Mouse (Mus musculus): ENCODE results near the gene 6030408B16Rik.
"Not testable (repeated sequence)": the region's sequence is repeated elsewhere in the genome, so short reads cannot be mapped to it uniquely, and the experiment has no call there.

Gene 6030408B16Rik

DNA sequence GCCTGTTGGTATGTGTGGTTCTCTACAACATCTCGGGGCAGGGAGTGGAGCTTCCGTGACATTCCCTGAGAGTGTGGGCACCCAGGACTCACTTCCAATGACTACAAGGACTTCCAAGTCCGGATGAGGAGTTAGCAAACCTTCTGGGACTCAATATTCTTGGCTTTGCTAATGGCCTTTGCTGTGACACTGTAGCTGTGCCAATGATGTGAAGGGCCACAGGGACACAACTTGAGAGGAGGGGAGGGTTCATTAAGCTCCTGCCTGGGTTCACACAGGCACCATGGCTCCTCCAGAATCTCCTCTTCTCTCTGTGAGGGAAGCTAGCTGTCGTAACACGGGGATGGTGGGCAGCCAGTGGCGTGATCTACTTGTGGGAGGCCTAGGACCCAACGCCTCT, 29.6 kb downstream of the 6030408B16Rik start:
- DNase-seq, result no peak

- DNase-seq, result no peak
Observed at GRCm38 (mm10) chr15:101323511-101323910, 30.5 kb downstream of the 6030408B16Rik start.

DNA sequence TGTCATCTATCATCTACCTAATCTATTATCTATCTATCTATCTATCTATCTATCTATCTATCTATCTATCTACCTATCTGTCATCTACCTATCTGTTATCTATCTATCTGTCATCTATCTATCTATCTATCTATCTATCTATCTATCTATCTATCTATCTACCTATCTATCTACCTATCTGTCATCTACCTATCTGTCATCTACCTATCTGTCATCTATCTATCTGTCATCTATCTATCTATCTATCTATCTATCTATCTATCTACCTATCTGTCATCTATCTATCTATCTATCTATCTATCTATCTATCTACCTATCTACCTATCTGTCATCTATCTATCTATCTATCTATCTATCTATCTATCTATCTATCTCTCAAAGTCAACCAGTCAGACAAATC, 31.4 kb downstream of the 6030408B16Rik start:
- not testable (repeated sequence) for DNase-seq

DNA sequence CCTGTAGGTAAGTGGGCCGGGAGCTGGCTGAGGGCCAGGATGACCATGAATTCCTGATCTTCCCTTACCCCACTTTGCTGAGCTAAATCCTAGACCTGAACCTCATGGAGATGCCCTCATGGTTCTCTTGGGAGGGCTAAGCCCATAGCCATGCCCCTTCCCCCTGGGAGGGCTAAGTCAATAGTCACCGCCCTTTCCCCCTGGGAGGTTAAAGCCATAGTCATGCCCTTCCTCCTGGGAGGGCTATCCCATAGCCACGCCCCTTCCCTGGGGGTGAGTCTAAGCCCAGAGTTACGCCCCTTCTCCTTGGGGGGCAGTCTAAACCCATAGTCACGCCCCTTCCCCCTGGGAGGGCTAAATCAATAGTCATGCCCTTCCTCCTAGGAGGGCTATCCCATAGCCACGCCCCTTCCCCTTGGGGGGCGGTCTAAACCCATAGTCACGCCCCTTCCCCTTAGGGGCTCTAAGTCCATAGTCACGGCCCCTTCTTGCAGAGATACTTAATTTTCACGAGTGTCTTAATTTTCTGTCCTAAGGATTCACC, 33.1 kb downstream of the 6030408B16Rik start:
- peak; percentile 9 for DNase-seq

GRCm38 (mm10) chr15:101327282-101327681, 34.3 kb downstream of the 6030408B16Rik start:
- peak; percentile 49 for DNase-seq

- DNase-seq, result no peak
Observed at GRCm38 (mm10) chr15:101328876-101329563, 36.0 kb downstream of the 6030408B16Rik start.

GRCm38 (mm10) chr15:101329564-101329892, 36.5 kb downstream of the 6030408B16Rik start:
- DNase-seq, result no peak

DNA sequence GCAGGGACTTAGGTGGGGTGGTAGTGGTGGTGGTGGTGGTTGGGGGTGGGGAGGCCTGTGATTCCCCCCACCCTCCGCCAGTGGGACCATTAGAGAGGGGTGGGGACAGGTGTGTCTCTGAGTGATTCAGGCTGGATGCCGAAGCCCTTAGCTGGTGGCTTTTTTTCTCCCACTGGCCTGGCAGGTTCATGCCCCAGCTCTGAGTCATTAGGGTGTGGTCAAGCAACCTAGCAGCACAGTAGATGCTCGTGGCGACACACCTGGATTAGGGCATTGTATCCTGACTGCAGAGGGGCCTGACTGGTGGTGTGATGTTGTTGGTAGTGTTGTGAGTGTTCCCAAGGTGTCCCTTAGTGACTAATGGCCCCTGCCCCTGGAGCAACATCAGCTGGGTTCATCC, 38.1 kb downstream of the 6030408B16Rik start:
- no peak for DNase-seq

DNA sequence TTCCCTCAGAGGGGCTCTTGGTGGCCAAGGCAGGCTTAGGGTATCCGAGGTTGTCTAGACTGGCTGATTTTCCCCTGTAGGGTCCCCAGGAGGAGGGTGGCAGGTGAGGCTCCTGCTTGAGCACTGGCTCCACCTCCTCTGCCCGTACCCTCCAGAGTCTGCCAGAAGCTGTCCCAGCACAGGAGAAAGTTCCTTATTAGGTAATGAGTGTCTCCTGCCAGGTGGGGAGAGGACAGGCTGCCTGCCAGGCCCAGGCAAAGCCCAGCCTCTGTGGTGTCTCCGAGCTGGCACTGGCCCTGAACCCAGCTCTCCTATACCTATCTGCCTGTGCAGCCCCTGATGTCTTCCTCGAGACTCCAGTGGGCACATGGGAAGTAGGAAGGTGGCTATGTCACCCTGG, 39.4 kb downstream of the 6030408B16Rik start:
- DNase-seq, result no peak

DNA sequence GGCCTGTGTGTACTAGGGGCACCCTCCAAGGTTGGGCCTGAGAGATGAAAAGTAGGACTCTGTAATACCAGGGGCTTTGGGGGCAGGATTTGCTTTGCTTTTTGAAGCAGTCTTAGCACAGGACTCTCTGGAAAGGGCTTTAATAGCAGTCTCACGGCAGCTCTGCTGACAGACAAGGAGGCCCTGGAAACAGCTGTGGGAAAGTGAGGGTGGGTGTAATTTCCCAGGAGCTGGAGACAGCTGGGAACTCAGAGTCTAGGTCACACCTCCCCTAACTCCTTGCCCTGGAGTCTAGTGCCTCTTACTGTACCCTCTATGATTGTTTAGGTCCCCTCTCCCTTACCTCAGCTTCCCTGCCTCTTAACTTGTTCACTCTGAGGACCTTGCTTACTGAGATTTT, 40.2 kb downstream of the 6030408B16Rik start:
- DNase-seq, result no peak

DNA sequence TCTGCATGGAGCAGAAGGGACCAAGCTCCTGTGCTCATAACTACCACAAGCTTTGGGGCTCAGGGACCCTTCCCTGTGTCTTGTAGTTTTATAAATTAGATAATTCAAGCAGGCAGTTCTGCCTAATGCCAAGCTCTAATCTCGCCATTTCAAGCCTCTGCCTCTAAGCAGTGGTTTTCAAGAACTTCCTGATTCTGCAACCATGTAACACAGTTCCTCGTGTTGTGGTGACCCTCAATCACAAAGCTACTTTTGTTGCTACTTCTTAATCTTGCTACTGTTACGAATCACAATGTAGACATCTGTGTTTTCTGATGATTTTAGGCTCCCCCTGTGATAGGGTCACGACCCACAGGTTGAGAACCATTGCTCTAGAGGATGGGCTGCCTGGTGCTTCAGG, 40.6 kb downstream of the 6030408B16Rik start:
- no peak for DNase-seq

DNA sequence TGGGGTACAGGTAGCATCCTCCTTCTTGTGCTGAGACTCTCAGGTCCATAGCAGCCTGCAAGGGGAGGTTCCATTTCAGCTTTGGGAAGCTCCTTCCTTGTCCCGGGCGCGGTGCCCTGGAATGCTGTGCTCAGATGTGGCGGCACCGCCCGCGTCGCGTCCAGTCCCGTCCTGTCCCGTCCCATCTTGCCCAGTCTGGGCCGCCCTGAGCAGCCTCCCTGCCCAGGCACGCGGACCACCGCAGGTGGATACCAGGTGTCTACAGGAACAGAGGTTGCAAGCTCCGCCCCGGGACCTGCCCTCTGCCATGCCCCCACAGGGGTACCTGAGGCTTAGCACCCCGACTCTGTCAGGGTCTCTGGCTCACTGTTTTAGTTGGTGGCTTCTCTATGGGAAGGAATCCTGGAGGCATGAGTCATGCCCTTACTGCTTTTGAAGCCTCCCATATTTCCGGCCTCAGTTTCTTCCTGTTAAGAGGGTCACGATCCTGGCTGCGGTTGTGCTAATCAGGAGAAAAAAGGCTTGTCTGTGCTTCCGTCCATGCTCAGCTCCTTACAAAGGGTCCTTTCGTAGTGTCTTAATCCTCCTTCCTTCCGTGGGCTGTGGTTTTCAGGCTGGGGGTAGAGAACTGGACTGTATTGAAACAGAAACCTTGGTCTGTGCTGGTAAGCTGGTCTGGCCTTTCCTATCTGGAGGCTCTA, 43.6 kb downstream of the 6030408B16Rik start:
- DNase-seq, result no peak

- no peak for DNase-seq
Observed at GRCm38 (mm10) chr15:101338359-101338758, 45.3 kb downstream of the 6030408B16Rik start.

DNA sequence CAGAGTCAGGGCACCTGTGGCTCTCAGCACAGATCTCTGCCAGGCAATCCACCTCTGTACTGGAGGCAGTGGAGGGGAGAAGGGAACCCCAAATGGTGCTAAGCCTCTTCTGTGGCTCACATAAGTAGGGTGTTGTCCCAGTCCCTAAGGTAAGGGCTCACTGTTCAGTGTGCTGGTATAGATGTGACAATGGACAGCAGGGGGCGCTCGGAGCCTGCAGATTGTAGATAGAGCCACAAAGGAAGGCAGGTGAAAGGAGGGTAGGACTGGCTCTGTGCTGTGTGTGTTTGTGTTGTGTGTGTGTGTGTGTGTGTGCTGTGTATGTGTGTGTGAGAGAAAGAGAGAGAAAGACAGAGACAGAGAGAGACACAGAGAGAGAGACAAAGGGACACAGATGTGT, 46.5 kb downstream of the 6030408B16Rik start:
- peak; percentile 83 for DNase-seq

GRCm38 (mm10) chr15:101341797-101342515, 48.9 kb downstream of the 6030408B16Rik start:
- DNase-seq, result no peak

Data from thymus, postnatal 14 days (tissue).